Mouse (Mus musculus): Measurements from ENCODE around the gene Mdm2.

- TF ChIP-seq POLR2A (IDR thresholded peaks at IDR 0.05; ENCODE audit: extremely low read depth, insufficient read depth, low read length), result no peak
- TF ChIP-seq CTCF (IDR thresholded peaks at IDR 0.05; ENCODE audit: low read depth, low read length), result no peak
Observed at GRCm38 (mm10) chr10:117691389-117691968, 19.1 kb downstream of the Mdm2 start.
